Mouse (Mus musculus) Muller cell, postnatal 12 days (primary cell): ENCODE data around the gene Prr15l.

ENCODE experiments used
- DNase-seq: peaks from one replicate; pipeline ENCODE4 v3.0.0-alpha.2; 2015; ENCODE audit errors: inconsistent ontology term

Prr15l gene

GRCm38 (mm10) chr11:96947849-96948248 lies 19.9 kb downstream of the Prr15l start:
- DNase-seq = no peak

- no peak for DNase-seq
Measured at GRCm38 (mm10) chr11:96950767-96951166, 22.9 kb downstream of the Prr15l start.

GRCm38 (mm10) chr11:96952426-96952825 lies 24.5 kb downstream of the Prr15l start:
- no peak for DNase-seq

GRCm38 (mm10) chr11:96952896-96953295 lies 25.0 kb downstream of the Prr15l start:
- DNase-seq = no peak

GRCm38 (mm10) chr11:96955094-96955493 lies 27.2 kb downstream of the Prr15l start:
- DNase-seq = no peak

GRCm38 (mm10) chr11:96956009-96956724 lies 28.3 kb downstream of the Prr15l start:
- no peak for DNase-seq

GRCm38 (mm10) chr11:96957061-96957805 lies 29.3 kb downstream of the Prr15l start:
- DNase-seq = no peak

GRCm38 (mm10) chr11:96963580-96963979 lies 35.7 kb downstream of the Prr15l start:
- DNase-seq = peak; percentile 83

- DNase-seq = no peak
Measured at GRCm38 (mm10) chr11:96966172-96966571, 38.3 kb downstream of the Prr15l start.

GRCm38 (mm10) chr11:96966914-96967543 lies 39.1 kb downstream of the Prr15l start:
- peak; percentile 76 for DNase-seq

- no peak for DNase-seq
Measured at GRCm38 (mm10) chr11:96967544-96968269, 39.8 kb downstream of the Prr15l start.

GRCm38 (mm10) chr11:96968476-96968875 lies 40.6 kb downstream of the Prr15l start:
- no peak for DNase-seq

- DNase-seq = no peak
Measured at GRCm38 (mm10) chr11:96969280-96969722, 41.4 kb downstream of the Prr15l start.

GRCm38 (mm10) chr11:96969746-96970145 lies 41.8 kb downstream of the Prr15l start:
- peak; percentile 62 for DNase-seq

GRCm38 (mm10) chr11:96970341-96970740 lies 42.4 kb downstream of the Prr15l start:
- DNase-seq = no peak

GRCm38 (mm10) chr11:96972906-96973305 lies 45.0 kb downstream of the Prr15l start:
- no peak for DNase-seq

GRCm38 (mm10) chr11:96973426-96973964 lies 45.6 kb downstream of the Prr15l start:
- DNase-seq = no peak

GRCm38 (mm10) chr11:96974813-96975212 lies 46.9 kb downstream of the Prr15l start:
- no peak for DNase-seq

GRCm38 (mm10) chr11:96975511-96976378 lies 47.8 kb downstream of the Prr15l start:
- DNase-seq = peak; percentile 88

- DNase-seq = no peak
Measured at GRCm38 (mm10) chr11:96976379-96976687, 48.4 kb downstream of the Prr15l start.
